ENCODE assay signal across 32 mouse cellular contexts in the genomic region with DNA sequence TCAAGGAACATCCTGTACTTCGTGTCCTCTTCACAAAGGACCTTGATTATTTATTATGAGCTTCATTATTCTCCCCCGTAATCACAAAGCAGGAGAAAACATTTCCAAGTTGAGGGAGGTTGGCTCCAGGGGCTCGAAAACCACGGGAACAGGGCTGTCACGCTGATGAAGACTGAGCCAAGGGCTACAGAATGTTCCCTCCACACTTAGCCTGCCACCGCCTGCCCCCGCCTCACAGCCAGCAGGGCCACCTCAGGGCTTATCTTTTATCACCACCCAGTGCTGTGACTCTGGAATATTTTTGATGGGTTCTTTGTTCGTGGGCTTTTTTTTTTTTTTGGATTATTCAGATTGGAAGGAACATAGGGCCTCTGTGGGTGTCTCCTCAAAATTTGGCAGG. TPM values are rescaled to one million over a fixed set of nuclear protein-coding genes. Genes with fewer than 3 reads are reported as not detected.
"Had no signal": no experiment of that assay in that cellular context is flagged by ENCODE, and none has a peak within 500 bp of the region (broad histone marks: within the 10 kb centered on the region; RNA-seq: fewer than 3 reads in every experiment).

No protein-coding gene starts in this region.

- ATAC-seq: liver, embryonic 12.5 days; liver, postnatal 0 days; lung, postnatal 0 days; midbrain, embryonic 13.5 days; midbrain, embryonic 15.5 days; midbrain, embryonic 16.5 days had no signal

- H3K27ac ChIP-seq: limb, embryonic 10.5 days; limb, embryonic 12.5 days; limb, embryonic 13.5 days; limb, embryonic 15.5 days; liver, embryonic 12.5 days; liver, embryonic 13.5 days; liver, embryonic 14.5 days; liver, embryonic 15.5 days; lung, embryonic 15.5 days; macrophage; midbrain, embryonic 10.5 days; midbrain, embryonic 12.5 days; midbrain, embryonic 13.5 days; midbrain, embryonic 15.5 days had no signal

- DNase-seq: left cerebral cortex, postnatal 4 days; liver; liver, embryonic 13.5 days; liver, postnatal 0 days; lung, adult 18-20 months; lung, adult 2 months; lung, embryonic 14.5 days; lung, postnatal 10 days; lung, postnatal 14 days; lung, postnatal 36 days; lung, postnatal 4 days; midbrain, embryonic 14.5 days had no signal

- H3K4me3 ChIP-seq: limb, embryonic 10.5 days; limb, embryonic 12.5 days; limb, embryonic 13.5 days; limb, embryonic 15.5 days; liver, embryonic 12.5 days; liver, embryonic 13.5 days; liver, embryonic 15.5 days; lung, embryonic 15.5 days; megakaryocyte, embryonic 14.5 days; midbrain, embryonic 10.5 days; midbrain, embryonic 12.5 days; midbrain, embryonic 13.5 days; midbrain, embryonic 15.5 days; myocyte had no signal

RNA-seq across cellular contexts. Expression of a gene that starts 17.8 kb away (rescaled TPM):
- total RNA-seq: megakaryocyte progenitor cell, adult 5-6 weeks; megakaryocyte-erythroid progenitor cell, adult 5-6 weeks; monocyte, adult 5-6 weeks had no signal
